Comparison of ENCODE assay signal across 8 mouse cellular contexts in the genomic region with DNA sequence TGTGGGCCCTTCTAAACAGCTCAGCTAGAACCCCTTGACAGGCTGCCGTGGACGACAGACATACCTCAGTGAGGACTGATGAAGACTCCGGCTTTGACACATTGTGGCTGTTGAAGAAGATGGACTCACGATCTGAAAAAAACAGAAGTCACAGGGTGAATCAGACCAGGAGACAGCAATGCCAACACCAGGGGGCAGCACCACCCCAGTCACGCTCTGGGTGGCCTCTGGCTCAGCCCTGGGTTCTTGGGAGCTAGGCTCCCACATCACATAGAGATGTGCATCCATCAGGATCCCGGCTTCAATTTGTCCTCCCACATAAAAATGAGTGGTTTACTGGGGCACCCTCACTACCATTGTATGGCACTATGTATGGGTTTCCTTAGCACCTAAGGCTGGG. TPM values are rescaled to one million over a fixed set of nuclear protein-coding genes. Genes with fewer than 3 reads are reported as not detected.
DNase-seq lines count a peak whose midpoint lies in the region; ATAC-seq and TF ChIP-seq lines count a peak whose summit lies in the region.

No protein-coding gene starts in this region.

- no peak overlapping the region for H3K4me2 ChIP-seq in forebrain, embryonic 15.5 days (replicated peaks)
- H3K4me2 ChIP-seq in hindbrain, embryonic 15.5 days: no peak overlapping the region

- no peaks in the 10 kb centered on the region for H3K4me1 ChIP-seq in ES-Bruce4 (ENCODE audit: control insufficient read depth, insufficient read depth, low read length)
- H3K4me1 ChIP-seq in forebrain, embryonic 15.5 days: no peaks in the 10 kb centered on the region
- H3K4me1 ChIP-seq in hindbrain, embryonic 15.5 days (replicated peaks): 0 out of 2 replicates have a peak, but pooled peaks cover 3% of the 10 kb centered on the region

- H3K27me3 ChIP-seq in ES-Bruce4 (ENCODE audit: control insufficient read depth, insufficient read depth, low read length, poor library complexity, severe bottlenecking): no peaks in the 10 kb centered on the region
- H3K27me3 ChIP-seq in forebrain, embryonic 15.5 days: no peaks in the 10 kb centered on the region
- no peaks in the 10 kb centered on the region for H3K27me3 ChIP-seq in hindbrain, embryonic 15.5 days

- no peaks in the 10 kb centered on the region for H3K9me3 ChIP-seq in ES-Bruce4 (replicated peaks; ENCODE audit: control insufficient read depth, insufficient read depth, low read length, poor library complexity, severe bottlenecking)
- H3K9me3 ChIP-seq in forebrain, embryonic 15.5 days: no peaks in the 10 kb centered on the region
- no peaks in the 10 kb centered on the region for H3K9me3 ChIP-seq in hindbrain, embryonic 15.5 days

- H3K4me3 ChIP-seq in ES-Bruce4 (ENCODE audit: low read depth, low read length): no peak overlapping the region
- H3K4me3 ChIP-seq in forebrain, embryonic 15.5 days: no peak overlapping the region
- H3K4me3 ChIP-seq in hindbrain, embryonic 15.5 days: no peak overlapping the region

- 63% methylated on average over 6 of the region's 6 CpGs for WGBS in forebrain, embryonic 15.5 days
- WGBS in hindbrain, embryonic 15.5 days: 68% methylated on average over 6 of the region's 6 CpGs

- no peak for TF ChIP-seq EP300 in ES-Bruce4 (IDR thresholded peaks at IDR 0.05; ENCODE audit: insufficient read depth, low read depth, low read length)

- peaks cover 12% of the 10 kb centered on the region for H3K36me3 ChIP-seq in ES-Bruce4 (ENCODE audit: control insufficient read depth, insufficient read depth, low read length, poor library complexity, severe bottlenecking)
- H3K36me3 ChIP-seq in forebrain, embryonic 15.5 days: no peaks in the 10 kb centered on the region; the same call in 1 of the 2 replicates
- H3K36me3 ChIP-seq in hindbrain, embryonic 15.5 days: 0 out of 2 replicates have a peak, but pooled peaks cover 7% of the 10 kb centered on the region

- peak; percentile 36 for DNase-seq in c-Kit-positive CD71-positive TER-119-positive erythroid progenitor cells, embryonic 14.5 days (ENCODE audit: low spot score)
- DNase-seq in left cerebral cortex, adult 11 months (ENCODE audit: low spot score): peak; percentile 67
- peak; percentile 62 to 85 for DNase-seq in right cerebral cortex, postnatal 10 days (ENCODE audit: low spot score in 2 of 2)
- peak; percentile 47 for DNase-seq in urinary bladder, postnatal 10 days (ENCODE audit: low spot score)

- peak; percentile 50; the same call in 1 of the 2 replicates for ATAC-seq in forebrain, embryonic 15.5 days (replicated peaks)
- ATAC-seq in hindbrain, embryonic 15.5 days (ENCODE audit: low FRiP score, low read depth): 0 out of 2 replicates have a peak, but pooled peaks have one; percentile 28
- ATAC-seq in megakaryocyte-erythroid progenitor cell, adult 5-6 weeks (replicated peaks; ENCODE audit: low FRiP score, low TSS enrichment, poor library complexity, severe bottlenecking): peak; percentile 71

- peak; percentile 76 for TF ChIP-seq CTCF in ES-Bruce4 (IDR thresholded peaks at IDR 0.05; ENCODE audit: low read depth, low read length)

- TF ChIP-seq POLR2A in ES-Bruce4 (IDR thresholded peaks at IDR 0.05; ENCODE audit: insufficient read depth, low read length): no peak

- H3K9ac ChIP-seq in ES-Bruce4 (ENCODE audit: low read depth, poor library complexity, severe bottlenecking): no peak overlapping the region
- H3K9ac ChIP-seq in forebrain, embryonic 15.5 days (replicated peaks): no peak overlapping the region
- H3K9ac ChIP-seq in hindbrain, embryonic 15.5 days: no peak overlapping the region

- no peak overlapping the region for H3K27ac ChIP-seq in ES-Bruce4 (ENCODE audit: insufficient read depth, low read length)
- H3K27ac ChIP-seq in forebrain, embryonic 15.5 days (replicated peaks): no peak overlapping the region
- no peak overlapping the region for H3K27ac ChIP-seq in hindbrain, embryonic 15.5 days (replicated peaks)

RNA-seq across cellular contexts. Expression of a gene that starts 24.3 kb away (rescaled TPM):
- polyA plus RNA-seq in ES-Bruce4 (2011; ENCODE audit: insufficient read depth, insufficient read length, low read depth, missing spikeins): 4.4 and 4.5 TPM in 2 replicates
- 99.3 and 102 TPM in 2 replicates for polyA plus RNA-seq in forebrain, embryonic 15.5 days (2015; fragmentation: Nextera tagmentation; extraction: Ambion mirVana)
- 157 and 166 TPM in 2 replicates for polyA plus RNA-seq in hindbrain, embryonic 15.5 days (2015; fragmentation: Nextera tagmentation; extraction: Ambion mirVana)
- total RNA-seq in megakaryocyte-erythroid progenitor cell, adult 5-6 weeks (2014; fragmentation: Nextera tagmentation): not detected in 2 replicates
- total RNA-seq in megakaryocyte-erythroid progenitor cell, adult 5-6 weeks (2017): not detected in 2 replicates

Comparison
In these comparisons a context has a peak if more than half of its experiments do, and no peak if none do; other contexts are left out.
1. RNA of a gene that starts 24.3 kb away (polyA plus RNA-seq): 157 to 166 TPM in hindbrain, embryonic 15.5 days and 99.3 to 102 TPM in forebrain, embryonic 15.5 days; 4.4 to 4.5 TPM in ES-Bruce4; every median in the first group is over 10 times any median in the second.
2. Peak in every context shown above with its lines, with median percentiles within 50 percentile points of each other: DNase-seq and ATAC-seq.